Comparison of ENCODE assay signal across 11 mouse cellular contexts in genomic region chr11:44741042-44741491, GRCm38 (mm10).
DNase-seq lines count a peak whose midpoint lies in the region; ATAC-seq and TF ChIP-seq lines count a peak whose summit lies in the region.
"Had no signal": no experiment of that assay in that cellular context is flagged by ENCODE, and none has a peak within 500 bp of the region (broad histone marks: within the 10 kb centered on the region; RNA-seq: fewer than 3 reads in every experiment).

No protein-coding gene starts in this region.

- no peak overlapping the region for H3K4me3 ChIP-seq in heart, embryonic 13.5 days
- peak overlapping the region; percentile 24 for H3K4me3 ChIP-seq in midbrain, embryonic 10.5 days
- no peak overlapping the region for H3K4me3 ChIP-seq in intestine, postnatal 0 days (ENCODE audit: low read depth, low read length)
- H3K4me3 ChIP-seq: intestine, embryonic 15.5 days; stomach, embryonic 15.5 days had no signal

- H3K4me1 ChIP-seq in heart, embryonic 13.5 days = peaks cover 26% of the 10 kb centered on the region
- peaks cover 47% of the 10 kb centered on the region for H3K4me1 ChIP-seq in midbrain, embryonic 10.5 days
- H3K4me1 ChIP-seq in intestine, postnatal 0 days (replicated peaks; ENCODE audit: control insufficient read depth, insufficient read depth, low read length) = no peaks in the 10 kb centered on the region
- H3K4me1 ChIP-seq: intestine, embryonic 15.5 days had no signal

- H3K27me3 ChIP-seq in heart, embryonic 13.5 days (replicated peaks) = no peaks in the 10 kb centered on the region
- no peaks in the 10 kb centered on the region for H3K27me3 ChIP-seq in midbrain, embryonic 10.5 days (ENCODE audit: low read depth, poor library complexity, severe bottlenecking)
- no peaks in the 10 kb centered on the region for H3K27me3 ChIP-seq in intestine, postnatal 0 days (replicated peaks; ENCODE audit: control insufficient read depth, insufficient read depth, low read length)
- H3K27me3 ChIP-seq: intestine, embryonic 15.5 days; stomach, embryonic 15.5 days had no signal

- no peaks in the 10 kb centered on the region for H3K9me3 ChIP-seq in heart, embryonic 13.5 days
- no peaks in the 10 kb centered on the region for H3K9me3 ChIP-seq in midbrain, embryonic 10.5 days (replicated peaks)
- no peaks in the 10 kb centered on the region for H3K9me3 ChIP-seq in intestine, postnatal 0 days (ENCODE audit: control insufficient read depth)
- H3K9me3 ChIP-seq: intestine, embryonic 15.5 days; stomach, embryonic 15.5 days had no signal

- peak overlapping the region; percentile 53 for H3K4me2 ChIP-seq in heart, embryonic 13.5 days
- no peak overlapping the region for H3K4me2 ChIP-seq in intestine, postnatal 0 days (replicated peaks; ENCODE audit: low read depth)
- H3K4me2 ChIP-seq: intestine, embryonic 15.5 days had no signal

- no peak for TF ChIP-seq CTCF in brain, embryonic 14.5 days (IDR thresholded peaks at IDR 0.05; ENCODE audit: borderline replicate concordance, extremely low read depth, insufficient read depth, insufficient read length)
- no peak for TF ChIP-seq CTCF in intestine, postnatal 0 days (IDR thresholded peaks at IDR 0.05; ENCODE audit: low read depth)

- DNase-seq in heart, adult 11 months = peak; percentile 87
- no peak for DNase-seq in heart, postnatal 14 days
- peak; percentile 57 for DNase-seq in brain, embryonic 14.5 days (ENCODE audit: low read depth)
- DNase-seq in midbrain, embryonic 10.5 days (ENCODE audit: low spot score) = peak; percentile 54
- no peak for DNase-seq in gastrocnemius, postnatal 4 days (ENCODE audit: low spot score in 2 of 2)

- no peak for ATAC-seq in heart, embryonic 13.5 days (ENCODE audit: extremely low read depth, insufficient number of reproducible peaks, low FRiP score, low TSS enrichment)
- ATAC-seq in monocyte, adult 5-6 weeks (replicated peaks; ENCODE audit: insufficient number of reproducible peaks, low FRiP score, low TSS enrichment, poor library complexity, severe bottlenecking) = no peak
- ATAC-seq in intestine, postnatal 0 days = no peak
- ATAC-seq: intestine, embryonic 15.5 days had no signal

- WGBS in heart, embryonic 13.5 days = 48% methylated on average over 20 of the region's 20 CpGs
- WGBS in midbrain, embryonic 10.5 days = 37% methylated on average over 20 of the region's 20 CpGs
- 50% methylated on average over 20 of the region's 20 CpGs for WGBS in intestine, postnatal 0 days

- no peaks in the 10 kb centered on the region for H3K36me3 ChIP-seq in heart, embryonic 13.5 days
- H3K36me3 ChIP-seq in midbrain, embryonic 10.5 days = no peaks in the 10 kb centered on the region
- H3K36me3 ChIP-seq in intestine, postnatal 0 days (ENCODE audit: control insufficient read depth, insufficient read depth) = no peaks in the 10 kb centered on the region
- H3K36me3 ChIP-seq: intestine, embryonic 15.5 days; stomach, embryonic 15.5 days had no signal

- intact Hi-C loops in heart, postnatal 14 days (cut with DNase I) = no loop called here

- peak overlapping the region; percentile 59 for H3K9ac ChIP-seq in heart, embryonic 13.5 days
- no peak overlapping the region for H3K9ac ChIP-seq in intestine, postnatal 0 days (ENCODE audit: low read depth, low read length)
- H3K9ac ChIP-seq: intestine, embryonic 15.5 days; liver, embryonic 14.5 days; stomach, embryonic 15.5 days had no signal

- peak overlapping the region; percentile 71 for H3K27ac ChIP-seq in heart, embryonic 13.5 days (replicated peaks)
- H3K27ac ChIP-seq in midbrain, embryonic 10.5 days (replicated peaks) = peak overlapping the region; percentile 81
- H3K27ac ChIP-seq in intestine, postnatal 0 days (ENCODE audit: low read depth, low read length) = no peak overlapping the region
- H3K27ac ChIP-seq: intestine, embryonic 15.5 days; liver, embryonic 14.5 days; stomach, embryonic 15.5 days had no signal

- TF ChIP-seq POLR2A in brain, embryonic 14.5 days (IDR thresholded peaks at IDR 0.05; ENCODE audit: borderline replicate concordance, extremely low read depth, insufficient read depth, insufficient read length, poor library complexity, severe bottlenecking) = no peak

Comparison
In these comparisons a context has a peak if more than half of its experiments do, and no peak if none do; other contexts are left out.
1. DNase-seq: peak in heart, adult 11 months (single experiment), brain, embryonic 14.5 days (single experiment) and midbrain, embryonic 10.5 days (single experiment); none in heart, postnatal 14 days (0 of 2) and gastrocnemius, postnatal 4 days (0 of 2).